Mouse (Mus musculus) cerebellum, adult 18-20 months (tissue): ENCODE results near the gene Tnfaip8l2.
"Not testable (repeated sequence)": the region's sequence is repeated elsewhere in the genome, so short reads cannot be mapped to it uniquely, and the experiment has no call there.

ENCODE experiments used
- DNase-seq, 2 experiments: peaks; one replicate each; pipeline ENCODE4 v3.0.0; 2021

Tnfaip8l2 gene

GRCm38 (mm10) chr3:95110911-95111726 is 31.0 kb downstream of the Tnfaip8l2 start, which contains the start of gene Vps72:
Vps72 (plus strand) TSS chr3:95111022.
- peak; percentile 89 for DNase-seq

- DNase-seq: no peak
Observed at GRCm38 (mm10) chr3:95107898-95108297, 34.3 kb downstream of the Tnfaip8l2 start.

- not testable (repeated sequence) for DNase-seq
Observed at GRCm38 (mm10) chr3:95107308-95107707, 34.9 kb downstream of the Tnfaip8l2 start.

GRCm38 (mm10) chr3:95106338-95107117 is 35.6 kb downstream of the Tnfaip8l2 start, which contains the start of gene Pip5k1a:
Pip5k1a (minus strand) TSS chr3:95106930.
- peak; percentile 96 to 98 for DNase-seq

GRCm38 (mm10) chr3:95105586-95106337 is 36.4 kb downstream of the Tnfaip8l2 start:
- DNase-seq: no peak

- no peak for DNase-seq
Observed at GRCm38 (mm10) chr3:95105121-95105520, 37.0 kb downstream of the Tnfaip8l2 start.

- DNase-seq: no peak
Observed at GRCm38 (mm10) chr3:95100854-95101253, 41.3 kb downstream of the Tnfaip8l2 start.
